Mouse (Mus musculus) 3T3-L1 (cell line): ENCODE measurements at regions not wholly inside any gene's neighbourhood (a gene's known extent, or its start where the extent isn't known, plus 50 kb on each side); places are given as distances from the start of the nearest gene placed in this dataset.
A peak's percentile ranks its signal among the peaks of the same experiment; 100 is the strongest.

ENCODE experiments used
- DNase-seq: peaks from one replicate; pipeline ENCODE4 v3.0.0-alpha.2; 2015; ENCODE audit warnings: low read depth, low spot score

GRCm38 (mm10) chr2:103143985-103144384 lies 70.5 kb downstream of the Apip start:
- no peak for DNase-seq

- no peak for DNase-seq
Observed at GRCm38 (mm10) chr2:103144420-103144819, 70.9 kb downstream of the Apip start.

- DNase-seq, result no peak
Observed at GRCm38 (mm10) chr2:103145058-103145457, 71.6 kb downstream of the Apip start.

- no peak for DNase-seq
Observed at GRCm38 (mm10) chr2:103146132-103146531, 72.7 kb downstream of the Apip start.

GRCm38 (mm10) chr2:103153261-103153660 lies 79.8 kb downstream of the Apip start:
- DNase-seq, result no peak

GRCm38 (mm10) chr2:103167741-103168140 lies 94.3 kb downstream of the Apip start:
- no peak for DNase-seq

- no peak for DNase-seq
Observed at GRCm38 (mm10) chr2:103168266-103168665, 94.8 kb downstream of the Apip start.

GRCm38 (mm10) chr2:103177361-103177760 lies 103.9 kb downstream of the Apip start:
- DNase-seq, result no peak

GRCm38 (mm10) chr2:103180298-103180927 lies 106.9 kb downstream of the Apip start:
- DNase-seq, result no peak

GRCm38 (mm10) chr2:103186751-103187260 lies 113.3 kb downstream of the Apip start:
- DNase-seq, result no peak

- DNase-seq, result no peak
Observed at GRCm38 (mm10) chr2:103192591-103192990, 110.5 kb downstream of the Ehf start.

GRCm38 (mm10) chr2:103200313-103200712 lies 102.8 kb downstream of the Ehf start:
- DNase-seq, result no peak

GRCm38 (mm10) chr2:103205046-103205445 lies 98.0 kb downstream of the Ehf start:
- DNase-seq, result no peak

- DNase-seq, result no peak
Observed at GRCm38 (mm10) chr2:103208370-103208769, 94.7 kb downstream of the Ehf start.

- DNase-seq, result no peak
Observed at GRCm38 (mm10) chr2:103209056-103209455, 94.0 kb downstream of the Ehf start.

GRCm38 (mm10) chr2:103209512-103209981 lies 93.5 kb downstream of the Ehf start:
- peak; percentile 48 for DNase-seq

GRCm38 (mm10) chr2:103211179-103211578 lies 91.9 kb downstream of the Ehf start:
- DNase-seq, result no peak
